Mouse (Mus musculus): ENCODE measurements around the gene Btaf1.

Btaf1 gene

DNA sequence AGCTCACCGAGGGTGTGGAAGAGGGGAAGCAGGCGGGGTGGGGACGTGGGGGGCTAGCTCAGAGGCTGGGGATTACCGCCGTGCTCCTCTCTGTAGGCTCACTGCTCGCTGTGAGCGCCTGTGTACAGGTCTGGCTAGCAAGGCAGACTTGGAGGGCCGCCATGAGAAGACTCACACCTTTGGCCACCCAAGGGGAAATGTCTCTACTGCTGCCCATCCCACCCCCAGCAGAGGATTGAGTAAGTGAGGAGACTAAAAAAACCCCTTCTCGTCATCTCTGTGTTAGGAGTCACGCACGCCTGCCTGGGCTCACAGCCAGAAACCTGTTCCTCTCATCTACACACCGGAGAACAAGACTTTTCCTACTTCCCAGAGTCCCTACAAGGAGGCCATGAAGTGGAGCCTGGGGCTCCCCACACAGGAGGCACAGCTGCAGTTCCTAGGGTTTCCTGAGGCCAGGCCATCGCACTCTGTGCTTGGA is 100.0 kb downstream of the Btaf1 start:
- DNase-seq, result peak; percentile 64 to 80

DNA sequence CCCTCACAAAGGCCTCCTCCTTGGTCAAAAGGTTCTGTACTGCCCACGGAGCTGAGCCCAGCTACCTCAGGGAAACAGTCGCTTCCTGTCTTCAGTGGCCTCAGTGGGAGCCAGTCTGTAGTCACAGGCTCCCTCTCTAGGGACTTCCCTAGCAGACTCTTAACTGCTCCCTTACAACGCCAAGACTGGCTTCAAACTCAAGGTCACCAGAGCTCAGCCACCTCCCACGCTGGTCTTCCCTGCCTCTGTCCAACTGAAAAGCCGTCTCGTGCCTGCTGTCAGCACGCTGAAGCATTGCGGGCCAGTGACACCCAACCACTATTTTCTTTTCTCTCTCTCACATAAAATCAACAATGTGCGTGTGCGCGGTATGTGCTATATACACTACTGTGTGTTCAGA is 100.5 kb downstream of the Btaf1 start:
- no peak for DNase-seq

DNA sequence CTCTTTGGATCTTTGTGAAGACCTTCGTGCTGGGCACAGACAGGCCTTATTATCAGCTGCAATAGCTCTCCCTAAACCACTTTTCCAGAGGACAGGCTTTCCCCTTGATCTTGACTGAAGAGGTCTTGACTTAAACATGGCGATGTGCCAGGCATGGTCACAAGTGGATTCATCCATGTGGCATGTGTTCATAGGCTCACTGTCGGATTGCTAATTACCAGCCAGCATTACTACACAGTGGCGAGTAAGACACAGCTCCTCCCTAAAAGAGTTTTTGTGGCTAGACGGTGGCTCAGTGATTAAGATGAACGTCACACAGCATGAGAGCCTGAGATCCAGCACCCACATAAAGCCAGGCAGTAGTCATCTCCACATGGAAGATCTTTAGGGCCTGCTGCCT is 103.9 kb downstream of the Btaf1 start:
- peak in 1 of 2 experiments; percentile 34 for DNase-seq

DNA sequence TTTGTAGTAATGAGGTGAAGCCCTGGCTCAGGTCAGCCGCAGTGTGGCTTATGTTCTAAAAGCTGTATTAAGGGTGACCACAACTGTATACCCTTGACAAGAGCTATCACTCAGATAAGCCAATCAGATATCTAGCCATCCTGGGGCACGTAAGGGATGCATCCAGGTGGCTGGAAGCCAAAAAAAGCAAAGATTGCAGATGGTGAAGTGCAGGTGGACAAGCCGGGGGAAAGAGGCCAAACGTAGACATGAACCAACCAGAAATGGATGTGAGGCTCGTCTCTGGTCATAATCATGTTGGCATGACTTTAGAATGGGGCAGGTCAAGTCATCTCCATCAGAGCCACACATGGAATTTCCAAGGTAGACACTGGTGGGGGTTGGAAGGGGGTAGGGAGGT is 105.6 kb downstream of the Btaf1 start:
- DNase-seq, result peak; percentile 33 to 52

DNA sequence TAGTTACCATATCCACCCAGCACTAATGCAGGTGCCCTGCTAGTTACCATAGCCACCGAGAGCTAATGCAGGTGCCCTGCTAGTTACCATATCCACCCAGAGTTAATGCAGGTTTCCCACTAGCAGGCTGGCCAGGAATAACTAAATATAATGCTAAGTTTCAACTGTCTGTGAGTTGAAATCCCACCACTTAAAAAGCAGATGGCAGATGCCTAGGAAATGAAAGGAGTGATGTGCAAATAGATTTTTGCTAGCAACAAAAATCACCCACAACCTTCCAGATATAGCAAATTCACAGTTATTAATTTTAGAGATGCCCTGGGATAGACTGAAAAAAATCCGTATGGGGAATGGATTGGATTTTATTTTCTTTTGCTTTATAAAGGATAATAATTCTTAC is 106.5 kb downstream of the Btaf1 start:
- DNase-seq, result no peak

DNA sequence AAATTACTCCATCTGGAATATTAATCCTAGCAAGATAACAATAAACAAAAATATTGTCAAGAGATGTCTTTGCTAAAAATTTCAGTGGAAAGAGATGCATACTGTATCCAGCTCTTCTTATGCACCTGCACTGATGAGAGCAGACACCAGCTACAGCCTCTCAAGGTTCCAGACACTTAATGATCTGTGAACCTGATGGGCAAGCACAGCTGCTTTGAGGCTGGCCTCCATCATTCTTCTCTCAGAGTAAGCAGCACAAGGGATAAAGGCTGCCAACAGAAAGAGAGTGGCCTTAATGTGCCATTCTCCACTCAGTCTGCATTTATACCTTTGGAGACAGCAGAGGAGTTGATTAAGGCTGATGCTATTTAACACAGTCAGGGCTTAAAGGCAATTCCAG is 115.0 kb downstream of the Btaf1 start:
- no peak for DNase-seq

DNA sequence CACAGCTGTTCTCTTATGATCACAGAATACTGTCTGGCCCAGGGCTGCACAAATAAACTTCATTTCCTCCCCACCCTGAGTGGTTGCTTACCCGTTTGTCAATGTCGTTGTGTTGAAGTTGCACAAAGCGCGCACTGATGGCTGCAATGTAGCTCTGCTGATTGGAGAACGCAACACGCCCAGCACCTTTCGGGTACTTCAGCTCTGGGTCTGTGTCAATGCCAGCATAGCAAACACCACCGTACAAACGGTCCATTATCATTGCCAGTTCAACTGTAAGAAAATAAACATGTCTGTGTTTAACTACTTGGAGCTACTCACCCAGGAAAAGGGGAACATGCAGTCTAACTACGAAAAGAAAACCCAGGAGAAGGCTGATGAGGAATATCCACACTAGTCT is 118.6 kb downstream of the Btaf1 start:
- no peak for DNase-seq

DNA sequence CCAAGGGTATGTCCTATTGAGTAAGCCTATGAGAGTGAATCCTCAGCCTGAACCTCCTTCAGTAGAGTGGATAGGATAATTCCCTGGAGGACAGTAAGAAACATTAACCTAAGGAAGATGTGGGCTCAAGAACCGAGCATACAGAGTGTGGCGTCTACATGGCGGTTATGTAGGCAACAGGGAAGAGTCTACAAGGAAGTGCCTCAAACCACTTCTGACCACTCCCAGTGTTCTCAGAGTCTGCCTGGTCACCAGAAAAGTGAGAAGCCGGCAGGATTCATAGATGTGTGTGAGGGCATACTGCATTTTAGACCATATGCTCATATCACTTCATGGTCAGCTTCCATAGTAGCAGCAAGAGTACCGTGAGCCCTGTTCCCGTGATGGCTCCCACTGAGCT is 122.6 kb downstream of the Btaf1 start:
- no peak for DNase-seq

DNA sequence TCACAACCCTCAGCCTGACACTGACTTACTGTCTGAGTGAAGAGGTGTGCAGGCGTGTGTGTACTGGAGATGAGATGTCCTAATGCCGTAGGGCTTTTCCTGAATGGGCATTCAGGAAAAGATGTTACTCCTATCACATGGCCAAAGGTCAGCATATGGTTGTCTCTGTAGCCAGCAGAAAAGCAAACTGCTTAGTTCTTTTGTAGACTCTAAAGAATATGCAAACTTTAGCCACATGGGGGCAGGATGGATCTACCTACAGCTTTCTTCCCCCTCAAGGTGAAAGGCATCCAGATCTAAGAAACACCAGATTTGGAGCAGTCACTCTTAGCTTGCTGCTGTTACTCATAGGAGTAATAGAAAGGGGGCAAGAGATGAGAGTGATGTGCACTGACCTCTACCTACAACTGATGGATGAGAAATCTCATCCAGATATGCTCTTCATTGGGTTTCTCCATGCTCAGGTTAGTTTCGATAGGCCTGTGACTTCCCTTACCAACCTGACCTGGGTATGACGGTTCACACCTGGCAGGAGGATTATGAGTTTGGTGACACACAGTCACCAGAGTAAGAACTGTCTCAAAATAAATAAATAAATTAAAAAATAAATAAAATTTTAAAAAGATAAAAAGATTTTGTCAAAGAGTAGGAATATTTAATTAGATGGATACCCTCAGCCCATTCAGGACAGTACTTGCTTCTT is 124.9 kb downstream of the Btaf1 start:
- peak; percentile 53 to 77 for DNase-seq

DNA sequence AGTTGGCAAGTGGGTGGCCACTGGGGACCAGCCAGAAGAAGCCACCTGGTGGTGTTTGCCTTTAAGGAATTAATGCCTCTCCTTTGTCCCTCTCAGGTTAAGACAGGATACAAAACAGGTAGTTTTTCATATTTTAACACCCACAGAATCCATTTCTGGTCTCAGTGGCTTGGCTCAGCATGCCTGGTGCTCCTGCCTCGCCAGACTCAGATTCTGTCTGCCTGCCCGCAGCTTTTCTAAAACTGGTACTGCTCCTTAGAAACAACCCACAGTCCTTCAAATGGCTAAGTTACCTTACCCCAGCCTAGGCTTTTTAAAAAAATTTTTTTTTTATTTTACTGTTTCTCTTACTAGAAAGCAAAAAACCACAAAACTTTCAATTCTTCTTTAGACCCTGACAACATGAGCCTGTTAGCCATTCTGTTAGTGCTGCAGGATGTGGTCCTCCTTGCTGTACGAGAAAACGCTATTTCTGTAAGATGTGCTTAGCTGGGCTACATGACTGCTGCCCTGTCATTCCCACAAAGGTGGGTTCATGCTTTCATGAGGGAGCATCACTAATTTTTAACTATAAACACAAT is 130.2 kb downstream of the Btaf1 start:
- no peak for DNase-seq

DNA sequence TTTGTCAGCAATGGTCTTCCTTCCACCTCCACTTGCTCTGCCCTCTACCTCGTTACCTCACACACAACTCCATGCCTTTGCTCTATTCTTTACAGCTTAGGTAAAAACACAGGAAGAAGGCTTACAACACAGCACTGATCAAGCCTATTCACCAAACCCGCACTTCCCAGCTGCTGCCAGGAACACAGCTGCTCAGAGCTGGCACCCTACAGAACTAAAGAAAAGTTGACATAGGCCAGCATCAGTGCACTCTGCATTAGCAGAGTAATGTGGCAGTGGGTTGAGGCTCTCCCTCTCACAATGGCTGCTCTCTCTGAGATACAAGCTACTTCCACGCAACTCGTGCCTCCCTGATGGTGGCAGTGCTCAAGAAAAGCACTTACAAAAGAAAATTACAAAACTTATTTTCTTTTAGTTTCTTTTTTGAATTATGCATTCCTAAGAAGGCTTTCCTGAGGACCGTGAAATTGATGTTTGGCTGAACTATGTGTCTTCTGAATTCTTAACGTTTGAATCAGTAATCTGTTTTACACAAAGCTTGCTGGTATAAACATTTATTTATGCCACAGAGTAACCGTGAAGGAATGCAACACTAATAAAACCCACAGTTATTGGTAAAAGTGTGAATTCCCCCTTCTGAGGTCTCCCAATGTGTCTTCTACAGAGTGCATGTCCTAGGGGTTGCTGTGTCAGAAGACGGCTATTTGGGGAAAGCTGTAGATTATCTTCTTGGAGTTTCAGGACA is 131.5 kb downstream of the Btaf1 start:
- DNase-seq, result no peak

DNA sequence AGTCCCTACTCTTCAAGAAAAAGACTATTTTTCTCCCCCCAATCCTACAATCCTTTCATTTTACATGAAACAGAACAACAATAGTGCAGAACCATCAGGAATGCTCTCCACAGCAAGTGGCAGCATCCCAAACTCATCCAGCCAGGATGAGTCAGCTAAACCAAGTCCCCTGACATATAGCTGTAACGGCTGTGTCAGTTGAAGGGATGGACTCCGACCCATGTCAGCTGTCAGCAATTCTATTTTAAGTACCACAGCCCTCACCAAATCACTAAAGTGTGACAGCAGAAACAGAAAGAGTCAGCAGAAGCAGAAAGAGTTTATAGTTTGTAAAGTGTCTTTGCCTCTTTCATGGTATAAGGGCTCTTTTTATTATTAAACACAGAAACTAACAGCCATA is 133.7 kb downstream of the Btaf1 start:
- DNase-seq, result peak; percentile 58 to 72

DNA sequence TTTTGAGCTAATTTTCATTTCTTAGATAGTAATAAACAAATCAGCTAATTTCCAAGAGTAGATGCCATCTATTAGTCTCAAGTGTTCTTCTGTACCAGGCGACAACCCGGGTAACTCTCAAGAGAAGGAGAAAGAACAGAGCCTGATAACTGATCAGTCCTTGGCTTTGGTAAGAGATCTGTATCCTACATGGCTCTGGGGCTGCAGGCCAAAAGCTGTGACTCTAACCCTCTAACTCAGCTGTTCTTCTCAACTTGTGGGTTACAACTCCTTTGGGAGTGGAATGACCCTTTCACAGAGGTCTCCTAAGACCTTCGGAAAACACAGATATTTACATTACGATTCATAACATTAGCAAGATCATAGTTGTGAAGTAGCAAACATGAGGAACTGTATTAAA is 134.2 kb downstream of the Btaf1 start:
- DNase-seq, result no peak
